ENCODE assay signal across 24 mouse cellular contexts in genomic region chr1:183153354-183153753, GRCm38 (mm10).
"Had no signal": no experiment of that assay in that cellular context is flagged by ENCODE, and none has a peak within 500 bp of the region (broad histone marks: within the 10 kb centered on the region; RNA-seq: fewer than 3 reads in every experiment).

No protein-coding gene starts in this region.

- DNase-seq: gastrocnemius, postnatal 14 days; gastrocnemius, postnatal 36 days; heart, adult 18-20 months; heart, postnatal 10 days; heart, postnatal 4 days; kidney, adult 11 months; kidney, adult 2 months; kidney, adult 9 months; kidney, postnatal 14 days; kidney, postnatal 36 days; layer of hippocampus, adult 9-11 months; layer of hippocampus, postnatal 36 days; left cerebral cortex, postnatal 4 days had no signal

- H3K4me3 ChIP-seq: heart, embryonic 10.5 days; heart, embryonic 12.5 days; hindbrain, embryonic 10.5 days; hindbrain, embryonic 12.5 days; kidney, embryonic 15.5 days; limb, embryonic 12.5 days; limb, embryonic 15.5 days; liver, embryonic 12.5 days had no signal

- H3K27ac ChIP-seq: heart, embryonic 10.5 days; hindbrain, embryonic 10.5 days; hindbrain, embryonic 12.5 days; hindbrain, embryonic 14.5 days; kidney, embryonic 15.5 days; kidney, postnatal 0 days; limb, embryonic 12.5 days; limb, embryonic 15.5 days; liver, embryonic 12.5 days; liver, embryonic 14.5 days had no signal
